Mouse (Mus musculus) ES-E14 (cell line): ENCODE measurements around the gene Slc3a2.
"Not testable (repeated sequence)": the region's sequence is repeated elsewhere in the genome, so short reads cannot be mapped to it uniquely, and the experiment has no call there.

Experiments
- ZC3H11A ChIP-seq: IDR thresholded peaks from 2 replicates; pipeline ENCODE4 v1.6.1; 2012; ENCODE audit warnings: low read depth, mild to moderate bottlenecking, inconsistent platforms, low read length, borderline replicate concordance
- ZNF384 ChIP-seq: IDR thresholded peaks from 2 replicates; pipeline ENCODE4 v1.6.1; 2012; ENCODE audit warnings: low read depth, low read length, inconsistent platforms

- TF ChIP-seq ZNF384, ZC3H11A: not testable (repeated sequence)
These were observed 4.1 kb downstream of the Slc3a2 start for GRCm38 (mm10) chr19:8719037-8719436.
